Mouse (Mus musculus) thymus, postnatal 10 days (tissue): Measurements from ENCODE around the gene Fam178b.
"Not testable (repeated sequence)": the region's sequence is repeated elsewhere in the genome, so short reads cannot be mapped to it uniquely, and the experiment has no call there.

Experiments used
- DNase-seq, 2 experiments: peaks; one replicate each; pipeline ENCODE4 v3.0.0; 2021; ENCODE audit warnings: low spot score in 2 of 2

Gene Fam178b

GRCm38 (mm10) chr1:36672648-36673350 lies 10.2 kb downstream of the Fam178b start:
- no peak for DNase-seq

GRCm38 (mm10) chr1:36671260-36671659 lies 11.7 kb downstream of the Fam178b start:
- no peak for DNase-seq

- DNase-seq: no peak
Observed at GRCm38 (mm10) chr1:36670256-36670655, 12.7 kb downstream of the Fam178b start.

GRCm38 (mm10) chr1:36668007-36668406 lies 15.0 kb downstream of the Fam178b start:
- DNase-seq: not testable (repeated sequence)

- no peak for DNase-seq
Observed at GRCm38 (mm10) chr1:36665934-36666333, 17.0 kb downstream of the Fam178b start.

GRCm38 (mm10) chr1:36665165-36665723 lies 17.7 kb downstream of the Fam178b start:
- DNase-seq: no peak

- no peak for DNase-seq
Observed at GRCm38 (mm10) chr1:36664457-36664856, 18.5 kb downstream of the Fam178b start.

- DNase-seq: no peak
Observed at GRCm38 (mm10) chr1:36658621-36659399, 24.2 kb downstream of the Fam178b start.

- no peak for DNase-seq
Observed at GRCm38 (mm10) chr1:36657658-36658415, 25.1 kb downstream of the Fam178b start.

GRCm38 (mm10) chr1:36656233-36656632 lies 26.8 kb downstream of the Fam178b start:
- DNase-seq: no peak

- no peak for DNase-seq
Observed at GRCm38 (mm10) chr1:36655039-36655438, 27.9 kb downstream of the Fam178b start.

- DNase-seq: no peak
Observed at GRCm38 (mm10) chr1:36647631-36648030, 35.4 kb downstream of the Fam178b start.

GRCm38 (mm10) chr1:36646285-36646684 lies 36.7 kb downstream of the Fam178b start:
- no peak for DNase-seq

- no peak for DNase-seq
Observed at GRCm38 (mm10) chr1:36644615-36645007, 38.4 kb downstream of the Fam178b start.

- DNase-seq: no peak
Observed at GRCm38 (mm10) chr1:36643957-36644614, 38.9 kb downstream of the Fam178b start.

- DNase-seq: no peak
Observed at GRCm38 (mm10) chr1:36635826-36636485, 47.0 kb downstream of the Fam178b start.

- DNase-seq: peak; percentile 52 to 74
Observed at GRCm38 (mm10) chr1:36634940-36635339, 48.0 kb downstream of the Fam178b start.

GRCm38 (mm10) chr1:36633920-36634319 lies 49.1 kb downstream of the Fam178b start:
- DNase-seq: no peak

- DNase-seq: no peak
Observed at GRCm38 (mm10) chr1:36632846-36633245, 50.1 kb downstream of the Fam178b start.

- no peak for DNase-seq
Observed at GRCm38 (mm10) chr1:36632090-36632489, 50.9 kb downstream of the Fam178b start.

- DNase-seq: no peak
Observed at GRCm38 (mm10) chr1:36631391-36631790, 51.6 kb downstream of the Fam178b start.
